Mouse (Mus musculus) kidney, postnatal 4 days (tissue): ENCODE measurements at regions not wholly inside any gene's neighbourhood (a gene's known extent, or its start where the extent isn't known, plus 50 kb on each side); places are given as distances from the start of the nearest gene placed in this dataset.

Experiments used
- DNase-seq, 2 experiments: peaks; one replicate each; pipeline ENCODE4 v3.0.0; 2021; ENCODE audit warnings: mixed read lengths in 2 of 2

GRCm38 (mm10) chr2:144172100-144172770 is 98.2 kb upstream of the Mgme1 start:
- DNase-seq: peak; percentile 67 to 76

DNA sequence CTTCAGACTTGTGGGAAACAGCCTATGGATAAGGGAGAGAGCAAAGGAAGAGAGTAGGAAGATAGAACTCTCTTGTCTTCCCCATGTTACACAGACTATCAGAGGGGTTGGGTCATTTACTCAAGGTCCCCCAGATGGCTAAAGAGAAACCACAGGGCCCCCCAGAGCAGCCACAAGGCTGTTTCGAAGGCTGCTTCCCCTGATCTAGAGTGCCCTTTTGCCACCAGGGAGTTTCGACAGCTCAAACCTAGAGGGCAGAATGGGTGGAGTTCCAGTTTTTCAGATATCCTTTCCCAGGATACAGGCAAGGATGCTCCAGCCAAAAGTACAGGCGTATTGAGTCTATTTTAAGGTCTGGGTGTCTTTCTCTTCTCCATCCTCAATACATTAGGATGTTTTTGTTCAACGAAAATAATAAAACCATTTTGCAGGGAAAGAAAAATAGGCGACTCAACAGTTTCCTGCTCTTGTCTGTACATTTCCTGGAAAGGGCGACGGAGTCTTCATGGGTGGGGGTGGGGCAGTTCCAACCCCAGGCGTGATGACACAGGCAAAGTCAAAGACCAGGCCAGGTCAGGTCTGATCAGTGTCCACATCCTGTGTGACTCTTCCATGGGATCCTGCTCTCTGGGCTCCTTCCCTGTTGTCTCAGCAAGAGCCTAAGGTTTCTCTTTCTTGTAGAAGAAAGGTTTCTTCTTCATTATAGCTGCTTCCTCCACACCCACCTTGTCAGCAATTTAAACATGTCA is 96.9 kb upstream of the Mgme1 start:
- DNase-seq: no peak

DNA sequence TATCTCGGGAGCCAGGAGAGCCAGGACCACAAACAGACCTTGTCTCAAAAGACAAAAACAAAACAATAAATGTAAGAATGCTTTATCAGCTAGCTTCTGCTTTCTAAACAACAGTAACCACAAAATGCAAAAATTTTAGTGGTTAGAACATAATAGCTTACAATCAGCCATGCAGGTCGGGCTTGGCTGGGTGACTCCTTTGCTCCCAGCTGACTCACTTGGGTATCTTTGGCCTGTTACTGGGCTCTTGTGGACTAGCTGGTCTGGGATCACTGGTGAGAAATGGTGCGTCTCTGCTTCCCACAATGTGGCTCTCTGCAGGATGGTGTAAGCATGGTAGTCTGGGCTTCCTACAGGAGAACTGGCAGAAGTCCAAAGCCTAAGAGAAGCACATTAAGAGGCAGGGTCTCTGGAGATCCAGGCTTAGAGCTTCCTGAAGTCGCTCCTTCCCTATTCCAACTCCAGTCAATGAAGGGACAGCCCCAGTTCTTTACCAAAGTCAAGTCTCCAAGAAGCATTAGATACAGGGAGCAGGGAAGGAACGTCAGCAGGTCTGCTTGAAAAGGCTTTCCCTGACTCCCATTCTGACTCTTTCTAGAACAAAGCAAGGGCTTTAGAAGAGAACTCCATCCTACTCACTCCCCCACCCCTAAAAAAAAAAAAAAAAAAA is 96.0 kb upstream of the Mgme1 start:
- DNase-seq: no peak

DNA sequence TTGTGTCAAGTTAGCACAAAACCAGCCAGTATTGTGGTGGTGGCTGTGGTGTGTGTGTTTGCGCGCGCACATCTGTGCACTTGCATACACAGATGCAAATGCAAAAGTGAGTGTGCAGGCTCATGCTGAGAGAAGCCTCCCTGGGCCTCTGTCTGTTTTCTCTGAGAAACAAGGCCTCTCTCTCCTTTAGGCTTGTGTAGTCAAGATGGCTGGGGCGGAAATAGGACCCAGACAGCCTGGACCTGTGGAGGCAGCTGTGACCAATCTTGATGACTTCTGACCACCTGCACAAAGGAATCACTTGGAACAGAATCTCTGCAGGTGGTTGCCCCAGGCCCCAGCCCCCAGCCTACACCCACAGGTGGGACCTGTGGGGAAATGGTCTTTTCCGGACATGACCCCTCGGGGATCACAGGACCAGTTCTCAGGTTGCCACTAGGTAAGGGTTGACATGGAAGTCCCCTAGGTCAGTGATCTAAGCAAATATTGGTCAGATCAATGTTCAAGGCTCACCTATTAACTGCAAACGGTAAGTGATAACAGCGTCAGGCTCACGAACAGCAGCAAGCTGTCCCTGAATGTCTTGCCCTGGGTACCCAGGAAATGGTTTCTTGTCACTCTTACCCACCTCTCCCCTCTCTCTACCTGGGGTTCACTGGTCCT is 93.8 kb upstream of the Mgme1 start:
- no peak for DNase-seq

DNA sequence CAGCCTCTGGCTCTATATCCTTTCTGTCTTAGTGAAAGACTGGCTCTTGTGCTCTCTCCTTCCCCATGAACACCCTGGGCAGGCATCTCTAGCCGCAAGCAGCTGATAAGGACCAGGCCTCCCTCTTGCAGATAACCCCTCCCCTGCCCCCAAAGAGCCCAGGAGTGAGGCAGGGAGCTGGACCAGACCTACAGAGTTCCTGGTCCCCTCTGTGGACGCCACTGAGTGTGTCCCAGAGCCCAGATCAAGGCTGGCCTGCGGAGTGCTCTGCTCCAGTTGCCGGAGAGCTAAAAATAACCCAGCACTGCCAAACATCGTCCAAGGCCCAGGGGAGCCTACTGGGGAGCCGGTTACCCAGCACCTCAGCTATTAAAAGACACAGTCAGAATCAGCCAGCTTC is 93.2 kb upstream of the Mgme1 start:
- no peak for DNase-seq

- no peak for DNase-seq
These were observed 92.5 kb upstream of the Mgme1 start for GRCm38 (mm10) chr2:144177920-144178319.

DNA sequence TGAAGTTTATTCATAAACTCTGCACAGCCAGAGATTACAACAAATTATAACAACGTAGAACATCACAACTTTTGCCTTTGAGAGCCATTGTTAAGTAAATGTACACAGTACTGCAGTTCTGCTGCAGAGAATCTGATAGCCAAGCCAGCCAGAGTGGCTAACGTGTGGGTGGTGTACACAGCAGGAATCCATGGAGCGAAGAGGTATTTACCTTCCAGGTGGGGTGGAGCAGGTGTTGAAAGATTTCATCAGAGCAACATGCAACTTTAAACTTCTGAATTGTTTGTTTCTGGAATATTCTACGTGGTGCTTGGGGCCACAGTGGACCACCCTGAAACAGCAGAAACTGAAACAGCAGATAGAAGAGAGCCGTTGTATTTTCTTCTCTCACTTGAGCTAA is 88.4 kb upstream of the Mgme1 start:
- DNase-seq: no peak

- DNase-seq: no peak
These were observed 87.9 kb upstream of the Mgme1 start for GRCm38 (mm10) chr2:144182542-144182941.

DNA sequence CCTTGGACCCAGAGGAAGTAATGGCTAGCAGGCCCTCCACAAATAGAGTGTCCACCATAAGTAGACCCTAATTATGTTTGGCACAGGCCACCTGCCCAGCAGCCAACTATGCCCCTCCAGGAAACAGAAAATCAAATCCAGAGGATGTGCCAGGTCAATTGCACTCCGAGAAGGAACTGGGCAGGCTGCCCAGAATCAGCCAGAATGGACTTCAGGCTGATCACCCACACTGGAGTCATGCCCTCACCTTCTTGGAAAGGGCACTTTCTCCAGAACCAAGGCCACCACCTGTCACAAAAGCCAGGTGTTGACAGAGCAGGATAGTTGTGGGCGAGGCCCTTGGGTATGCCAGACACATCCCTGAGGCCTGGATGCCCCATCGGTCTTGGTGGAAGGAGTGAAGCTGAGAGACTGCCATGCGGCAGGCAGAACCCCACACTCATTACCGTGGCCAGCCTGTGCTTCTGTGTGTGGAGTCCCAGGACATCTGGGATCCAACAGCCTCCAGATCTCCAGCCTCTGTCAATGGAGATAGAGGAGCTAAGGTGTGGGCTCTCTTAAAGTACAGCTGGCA is 87.0 kb upstream of the Mgme1 start:
- DNase-seq: peak; percentile 63 to 79

DNA sequence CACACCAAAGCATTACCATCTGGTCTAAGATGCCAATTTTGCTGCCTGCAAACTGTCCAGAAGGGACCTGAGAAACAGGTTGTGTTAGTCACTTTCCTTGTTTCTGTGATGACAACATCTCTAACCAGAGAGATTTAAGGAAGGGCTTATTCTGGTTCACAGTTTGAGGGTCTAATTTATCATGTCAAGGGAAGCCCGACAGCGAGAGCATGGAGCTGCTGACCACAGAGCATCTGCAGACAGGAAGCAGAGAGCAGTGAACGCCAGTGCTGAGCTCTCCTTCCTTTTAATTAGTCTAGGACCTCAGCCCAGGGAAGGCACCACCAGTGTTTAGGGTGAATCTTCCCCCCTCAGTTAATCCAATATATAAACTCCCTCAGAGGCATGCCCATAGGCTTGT is 85.3 kb upstream of the Mgme1 start:
- DNase-seq: no peak

DNA sequence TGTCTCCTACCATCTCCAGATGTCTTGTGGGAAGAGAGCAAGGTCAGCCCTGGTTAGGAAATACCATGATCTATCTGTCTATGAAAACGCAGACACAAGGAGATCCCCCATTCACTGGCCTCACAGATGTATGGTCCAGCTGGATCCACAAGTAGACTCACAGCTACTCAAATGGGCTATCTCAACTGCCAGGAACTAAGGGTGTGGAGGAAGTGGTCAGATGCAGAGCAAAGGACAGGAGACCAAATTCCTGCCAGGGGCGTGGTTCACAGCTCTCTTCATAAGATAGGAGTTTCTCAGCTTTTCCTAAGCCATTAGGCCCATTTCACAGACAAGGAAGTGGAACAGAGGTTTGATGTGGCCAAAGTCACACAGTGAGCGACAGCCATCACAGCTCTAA is 84.0 kb upstream of the Mgme1 start:
- no peak for DNase-seq

- DNase-seq: no peak
These were observed 82.4 kb upstream of the Mgme1 start for GRCm38 (mm10) chr2:144188076-144188475.

DNA sequence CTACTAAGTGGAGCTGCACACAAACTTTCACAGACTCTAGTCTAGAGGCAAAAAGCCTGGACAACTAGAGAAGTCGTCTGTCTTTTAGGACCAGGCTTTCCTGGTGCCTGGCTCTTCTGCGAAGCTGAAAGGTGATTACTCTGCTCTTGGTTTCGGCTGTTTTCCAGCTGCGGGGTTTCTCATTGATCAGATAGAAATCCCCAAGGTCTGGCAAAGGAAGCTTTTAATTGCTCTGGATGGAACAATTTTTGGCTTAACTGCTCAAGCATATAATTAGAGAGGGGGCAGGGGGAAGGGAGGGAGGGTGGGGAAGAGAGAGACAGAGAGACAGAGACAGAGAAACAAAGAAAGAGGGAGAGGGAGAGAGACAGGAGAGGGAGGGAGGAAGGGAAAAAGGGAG is 82.0 kb upstream of the Mgme1 start:
- no peak for DNase-seq

- no peak for DNase-seq
These were observed 80.7 kb upstream of the Mgme1 start for GRCm38 (mm10) chr2:144189756-144190155.

DNA sequence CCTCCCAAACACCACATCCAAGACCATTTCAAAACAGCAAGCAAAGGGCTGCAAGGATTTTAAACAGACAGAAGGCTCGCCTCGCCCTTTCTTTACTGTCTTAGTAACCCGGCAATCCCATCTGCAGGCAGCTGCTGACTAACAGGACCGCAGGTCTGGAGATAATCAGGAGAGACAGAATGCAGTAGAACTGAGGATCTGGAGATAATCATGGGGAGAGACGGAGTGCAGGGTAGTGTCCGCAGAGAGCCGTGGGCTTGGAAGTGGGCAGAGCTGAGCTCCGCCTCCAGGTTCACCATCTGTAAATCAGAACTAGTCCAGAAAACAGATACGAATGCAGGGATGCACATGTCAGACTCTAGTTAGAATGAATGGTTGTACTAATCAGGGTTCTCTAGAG is 79.4 kb upstream of the Mgme1 start:
- no peak for DNase-seq

DNA sequence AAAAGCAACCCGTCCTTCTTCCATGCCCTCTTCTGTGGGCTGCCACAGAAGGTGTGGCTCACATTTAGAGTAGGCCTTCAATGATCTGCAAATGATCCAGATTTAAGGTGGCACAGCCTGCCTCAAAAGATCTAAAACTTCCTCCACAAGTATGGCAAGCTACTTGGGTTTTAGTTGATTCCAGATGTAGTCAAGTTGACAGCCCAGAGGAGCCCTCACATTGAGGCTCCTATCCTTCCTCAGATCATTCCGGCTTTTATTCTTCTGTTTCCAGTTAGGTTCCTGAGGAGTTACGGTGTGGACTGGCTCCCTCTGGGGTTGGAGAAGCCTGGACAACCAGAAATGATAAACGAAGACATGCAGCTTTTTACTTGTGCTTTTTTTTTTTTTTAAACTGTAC is 78.8 kb upstream of the Mgme1 start:
- no peak for DNase-seq

GRCm38 (mm10) chr2:144192428-144192827 is 78.0 kb upstream of the Mgme1 start:
- DNase-seq: no peak

DNA sequence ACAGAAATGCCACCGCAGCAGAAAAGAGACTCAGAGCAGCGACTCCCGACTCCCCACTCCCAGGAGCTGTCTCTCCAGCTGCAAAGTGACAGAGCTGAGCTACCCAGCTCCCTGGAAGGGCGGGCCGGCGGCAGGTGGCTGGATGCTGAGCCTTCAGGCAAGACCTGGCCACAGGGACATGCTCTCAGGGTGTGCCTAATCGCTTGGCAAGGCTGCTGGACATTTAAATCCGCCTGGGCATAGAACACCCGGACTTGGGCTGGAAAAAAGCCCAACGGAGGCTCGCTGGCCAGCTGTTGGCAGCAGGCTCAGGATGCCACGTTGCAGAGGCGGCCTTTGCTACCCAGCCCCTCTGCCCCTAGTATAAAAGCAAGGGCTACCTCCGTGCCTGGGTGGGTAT is 74.6 kb upstream of the Mgme1 start:
- peak; percentile 18 to 34 for DNase-seq

DNA sequence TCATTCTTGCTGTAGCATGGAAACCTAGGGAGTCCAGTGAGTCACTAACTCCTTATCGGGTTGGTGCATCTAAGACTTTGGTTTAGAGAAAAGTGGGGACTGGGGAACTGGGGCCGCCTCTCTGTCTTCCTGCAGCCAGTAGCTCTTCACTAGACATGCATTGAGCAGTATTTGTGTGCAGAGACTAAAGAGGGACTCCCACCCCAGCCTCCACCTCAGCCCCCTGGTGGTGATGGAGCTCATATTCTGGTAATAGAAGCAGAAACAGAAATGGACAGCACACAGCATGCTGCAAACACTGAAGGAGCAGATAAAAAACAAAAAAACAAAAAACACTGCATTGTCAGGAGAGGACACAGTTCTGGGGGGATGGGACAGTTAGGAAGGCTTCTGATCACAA is 73.3 kb upstream of the Mgme1 start:
- peak; percentile 78 to 81 for DNase-seq

DNA sequence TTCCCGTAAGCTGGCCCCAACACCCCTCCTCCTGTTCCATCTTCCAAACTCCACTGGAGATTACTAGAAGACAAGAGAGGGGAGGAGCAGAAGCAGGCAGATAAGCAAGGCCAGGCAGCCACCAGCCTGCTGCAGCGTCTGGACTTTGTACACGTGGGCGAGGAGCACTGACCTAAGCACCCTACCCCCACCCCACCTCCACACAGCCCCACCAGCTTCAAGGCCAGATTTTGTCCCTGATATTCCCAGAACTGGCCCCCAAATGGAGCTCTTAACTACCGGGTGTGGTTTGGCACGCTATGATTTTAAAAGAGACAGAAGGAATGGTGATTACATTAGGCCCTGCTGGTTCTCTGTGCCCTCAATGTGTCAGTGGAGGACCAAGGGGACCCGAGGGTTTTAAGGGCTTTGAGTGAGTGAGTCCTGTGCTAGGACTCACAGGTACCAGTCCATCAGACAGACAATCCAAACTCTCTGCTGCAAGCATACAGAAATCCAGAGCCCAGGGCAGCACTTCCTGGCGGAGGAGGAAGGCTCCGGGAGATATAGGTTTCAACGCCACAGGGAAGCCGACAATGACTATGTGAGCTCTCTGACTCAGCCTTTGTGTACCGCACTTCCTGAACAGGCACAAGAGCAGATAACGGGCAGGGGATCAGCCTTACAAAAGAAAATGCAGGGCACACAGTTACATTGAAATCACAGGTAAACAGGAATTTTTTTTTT is 72.0 kb upstream of the Mgme1 start:
- DNase-seq: peak in 1 of 2 experiments; percentile 34
